Mouse (Mus musculus) lung, postnatal 0 days (tissue): ENCODE data around the gene Slc6a18.

Source experiments
- CTCF ChIP-seq: IDR thresholded peaks from 2 replicates; pipeline ENCODE4 v1.5.1; 2016; ENCODE audit warnings: antibody characterized with exemption, mild to moderate bottlenecking
- EP300 ChIP-seq: IDR thresholded peaks from 2 replicates; pipeline ENCODE4 v1.6.1; 2016; ENCODE audit warnings: antibody characterized with exemption, mild to moderate bottlenecking, control low read depth

DNA sequence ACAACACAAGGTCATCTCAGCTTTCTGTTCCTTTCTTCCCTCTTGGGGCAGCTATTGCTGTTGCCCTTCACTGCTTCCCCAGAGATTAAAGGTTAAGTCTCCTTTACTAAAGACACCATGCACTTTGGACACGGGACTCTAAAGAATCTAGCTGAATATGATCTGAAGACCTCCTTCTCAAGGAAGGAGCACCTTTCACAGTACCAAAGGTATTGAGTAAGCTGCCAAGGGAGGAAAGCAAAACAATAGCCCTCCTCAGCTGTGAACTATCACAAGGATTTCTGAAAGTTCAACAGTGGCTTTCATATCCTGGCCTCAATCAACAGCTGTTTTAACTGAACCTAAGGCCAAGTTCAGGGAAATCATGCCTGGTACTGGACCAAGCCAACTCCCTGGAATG is 6.6 kb upstream of the Slc6a18 start:
- TF ChIP-seq EP300 (no peak), CTCF (no peak)
